ENCODE assay signal across 9 mouse cellular contexts in genomic region chr9:16499621-16500381, GRCm38 (mm10). TPM values are rescaled to one million over a fixed set of nuclear protein-coding genes. Genes with fewer than 3 reads are reported as not detected.
DNase-seq lines count a peak whose midpoint lies in the region; ATAC-seq and TF ChIP-seq lines count a peak whose summit lies in the region.
"Had no signal": no experiment of that assay in that cellular context is flagged by ENCODE, and none has a peak within 500 bp of the region (broad histone marks: within the 10 kb centered on the region; RNA-seq: fewer than 3 reads in every experiment).

No protein-coding gene starts in this region.

- H3K27ac ChIP-seq in kidney, embryonic 16.5 days (ENCODE audit: low read length) = peak overlapping the region; percentile 73
- H3K27ac ChIP-seq in heart, embryonic 13.5 days (replicated peaks) = peak overlapping the region; percentile 60
- peak overlapping the region; percentile 95 for H3K27ac ChIP-seq in layer of hippocampus, adult 2 months

- DNase-seq in kidney, adult 11 months = no peak
- DNase-seq in embryo, embryonic 11 days = peak; percentile 88
- DNase-seq in layer of hippocampus, adult 2 months (ENCODE audit: low spot score in 2 of 2) = peak; percentile 42 to 44
- DNase-seq in lung, adult 18-20 months = peak; percentile 23 to 24
- peak; percentile 76 for DNase-seq in retina, embryonic 14.5 days (ENCODE audit: low spot score)
- DNase-seq in thymus, postnatal 36 days = no peak

- peaks cover 17% of the 10 kb centered on the region for H3K27me3 ChIP-seq in kidney, embryonic 16.5 days (ENCODE audit: insufficient read depth, low read length)
- H3K27me3 ChIP-seq in heart, embryonic 13.5 days (replicated peaks) = peaks cover 53% of the 10 kb centered on the region

- no peak for TF ChIP-seq CTCF in layer of hippocampus, adult 2 months (conservative IDR thresholded peaks at IDR 0.05)

- peak overlapping the region; percentile 96 for H3K4me2 ChIP-seq in kidney, embryonic 16.5 days (replicated peaks; ENCODE audit: low read depth, low read length)
- peak overlapping the region; percentile 97 for H3K4me2 ChIP-seq in heart, embryonic 13.5 days

- H3K9me3 ChIP-seq in kidney, embryonic 16.5 days (ENCODE audit: low read length) = no peaks in the 10 kb centered on the region
- H3K9me3 ChIP-seq in heart, embryonic 13.5 days = no peaks in the 10 kb centered on the region

- H3K4me1 ChIP-seq in kidney, embryonic 16.5 days (ENCODE audit: insufficient read depth, low read length) = peaks cover 14% of the 10 kb centered on the region
- H3K4me1 ChIP-seq in heart, embryonic 13.5 days = peaks cover 26% of the 10 kb centered on the region

- under 1% methylated on average over 35 of the region's 35 CpGs for WGBS in kidney, embryonic 16.5 days
- WGBS in heart, embryonic 13.5 days = under 1% methylated on average over 35 of the region's 35 CpGs

- H3K36me3 ChIP-seq in kidney, embryonic 16.5 days (ENCODE audit: insufficient read depth, low read length) = no peaks in the 10 kb centered on the region
- H3K36me3 ChIP-seq in heart, embryonic 13.5 days = no peaks in the 10 kb centered on the region

- ATAC-seq in kidney, embryonic 16.5 days (ENCODE audit: low FRiP score, low TSS enrichment) = peak; percentile 52
- no peak for ATAC-seq in heart, embryonic 13.5 days (ENCODE audit: extremely low read depth, insufficient number of reproducible peaks, low FRiP score, low TSS enrichment)

- peak overlapping the region; percentile 70 for H3K4me3 ChIP-seq in kidney, embryonic 16.5 days (ENCODE audit: low read length)
- H3K4me3 ChIP-seq in heart, embryonic 13.5 days = peak overlapping the region; percentile 67
- H3K4me3 ChIP-seq in layer of hippocampus, adult 2 months = peak overlapping the region; percentile 72
- H3K4me3 ChIP-seq: myocyte had no signal

- H3K9ac ChIP-seq in kidney, embryonic 16.5 days (replicated peaks; ENCODE audit: low read length) = peak overlapping the region; percentile 70
- H3K9ac ChIP-seq in heart, embryonic 13.5 days = peak overlapping the region; percentile 80

RNA-seq across cellular contexts. Expression of gene Fat3, which starts 1.3 kb away (rescaled TPM):
- polyA plus RNA-seq in kidney, embryonic 16.5 days (2015; fragmentation: Nextera tagmentation; extraction: Ambion mirVana) = 3.3 and 4.0 TPM in 2 replicates
- polyA plus RNA-seq in heart, embryonic 13.5 days (2015; fragmentation: Nextera tagmentation; extraction: Ambion mirVana) = 0.80 and 1.1 TPM in 2 replicates
- total RNA-seq in layer of hippocampus, adult 2 months (2021) = 10 to 100 TPM; 37.1 to 37.5 TPM
- polyA plus RNA-seq: myocyte had no signal

Comparison
In these comparisons a context has a peak if more than half of its experiments do, and no peak if none do; other contexts are left out.
1. DNase-seq: peak in embryo, embryonic 11 days (single experiment), layer of hippocampus, adult 2 months (2 of 2), lung, adult 18-20 months (2 of 2) and retina, embryonic 14.5 days (single experiment); none in kidney, adult 11 months (single experiment) and thymus, postnatal 36 days (0 of 2).
2. Peak in every context shown above with its lines, with median percentiles within 50 percentile points of each other: H3K27ac ChIP-seq and H3K4me3 ChIP-seq.